Mouse (Mus musculus): ENCODE data around the gene Dock11.

DNA sequence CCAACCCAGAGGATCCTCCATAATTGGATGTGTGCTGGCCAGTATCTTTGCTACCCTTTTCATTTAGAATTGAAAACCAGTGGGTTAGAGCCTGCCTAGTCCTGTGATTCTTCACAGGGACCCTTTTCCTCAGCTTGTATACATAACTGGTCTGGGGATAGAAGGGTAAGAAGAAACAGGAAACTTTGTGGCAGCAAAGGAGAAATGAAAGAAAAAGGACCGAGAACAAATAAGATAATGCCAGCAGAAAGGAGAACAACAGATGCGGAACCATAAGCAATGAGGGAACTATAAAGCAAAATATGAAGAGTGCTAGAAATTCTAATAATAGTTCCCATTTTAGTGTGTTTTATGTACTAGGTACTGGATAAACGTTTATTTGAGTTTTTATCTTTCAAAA lies 212.7 kb downstream of the Dock11 start:
- TF ChIP-seq POLR2A (IDR thresholded peaks at IDR 0.05; ENCODE audit: control insufficient read depth, low read depth, low read length) = no peak
- no peak for TF ChIP-seq CTCF (IDR thresholded peaks at IDR 0.05; ENCODE audit: control insufficient read depth, insufficient read depth, insufficient replicate concordance, low read depth, low read length)
